Mouse (Mus musculus): ENCODE measurements at regions not wholly inside any gene's neighbourhood (a gene's known extent, or its start where the extent isn't known, plus 50 kb on each side); places are given as distances from the start of the nearest gene placed in this dataset.

GRCm38 (mm10) chr4:69754567-69754966 lies 655.7 kb downstream of the Cdk5rap2 start:
- intact Hi-C loops (cut with DNase I), result loop anchor here (2.0 kb wide), 1 partner anchor 558 kb away; no protein-coding TSS in a partner anchor
- peak; percentile 15 for DNase-seq

DNA sequence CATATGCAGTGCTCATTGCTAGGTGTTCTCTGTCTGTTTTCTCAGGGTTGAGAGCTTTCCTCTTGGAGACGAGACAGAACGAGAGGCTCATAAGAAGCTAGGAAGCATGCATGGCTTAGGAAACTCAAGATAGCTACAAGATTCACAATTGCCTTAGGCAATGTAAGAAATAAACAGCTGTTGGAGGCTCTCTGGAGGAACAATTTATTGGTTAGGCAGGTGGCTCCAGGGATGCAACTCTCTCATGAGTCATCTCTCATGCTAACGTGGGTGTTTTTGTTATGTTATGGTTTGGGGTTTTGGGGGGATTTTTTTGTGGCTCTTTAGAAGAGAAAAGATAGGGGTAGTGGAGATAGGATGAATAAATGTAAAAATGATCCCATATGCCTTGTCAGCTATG lies 657.2 kb downstream of the Cdk5rap2 start:
- DNase-seq, result no peak
- intact Hi-C loops (cut with DNase I), result no loop called here

- DNase-seq, result peak; percentile 4 to 6
- intact Hi-C loops (cut with DNase I), result no loop called here
These were observed 670.3 kb downstream of the Cdk5rap2 start for GRCm38 (mm10) chr4:69739833-69740510.
